Mouse (Mus musculus) WW6 (cell line): ENCODE results near the gene Calm3.
A peak's percentile ranks its signal among the peaks of the same experiment; 100 is the strongest.

ENCODE experiments used
- DNase-seq: peaks from one replicate; pipeline ENCODE4 v3.0.0-alpha.2; 2013; ENCODE audit warnings: low read depth, low spot score

Gene Calm3

GRCm38 (mm10) chr7:16891641-16892351, 32.1 kb downstream of the Calm3 start, which contains the start of gene Gng8:
Gene Gng8 (plus strand): TSS chr7:16891786.
- no peak for DNase-seq

GRCm38 (mm10) chr7:16890944-16891343, 33.0 kb downstream of the Calm3 start:
- no peak for DNase-seq

- no peak for DNase-seq
These were observed 33.4 kb downstream of the Calm3 start for GRCm38 (mm10) chr7:16890536-16890935.

GRCm38 (mm10) chr7:16885905-16886304, 38.0 kb downstream of the Calm3 start:
- no peak for DNase-seq

GRCm38 (mm10) chr7:16885271-16885776, 38.6 kb downstream of the Calm3 start:
- DNase-seq = no peak

- no peak for DNase-seq
These were observed 39.6 kb downstream of the Calm3 start for GRCm38 (mm10) chr7:16884334-16884733.

GRCm38 (mm10) chr7:16883162-16883561, 40.8 kb downstream of the Calm3 start:
- no peak for DNase-seq

GRCm38 (mm10) chr7:16880615-16881014, 43.3 kb downstream of the Calm3 start:
- no peak for DNase-seq

GRCm38 (mm10) chr7:16879796-16880547, 43.9 kb downstream of the Calm3 start:
- no peak for DNase-seq

GRCm38 (mm10) chr7:16877717-16878116, 46.2 kb downstream of the Calm3 start:
- no peak for DNase-seq

- no peak for DNase-seq
These were observed 47.3 kb downstream of the Calm3 start for GRCm38 (mm10) chr7:16876608-16877007.

- DNase-seq = no peak
These were observed 47.9 kb downstream of the Calm3 start for GRCm38 (mm10) chr7:16876006-16876405.

- no peak for DNase-seq
These were observed 48.6 kb downstream of the Calm3 start for GRCm38 (mm10) chr7:16875326-16875725.

- DNase-seq = no peak
These were observed 48.8 kb downstream of the Calm3 start, which contains the start of gene Dact3 for GRCm38 (mm10) chr7:16875310-16875325. Gene Dact3 (plus strand): TSS chr7:16875317.

GRCm38 (mm10) chr7:16874756-16875309, 49.1 kb downstream of the Calm3 start:
- DNase-seq = peak; percentile 99

- DNase-seq = no peak
These were observed 49.7 kb downstream of the Calm3 start for GRCm38 (mm10) chr7:16874190-16874589.

- DNase-seq = no peak
These were observed 50.5 kb downstream of the Calm3 start for GRCm38 (mm10) chr7:16873392-16873791.

- DNase-seq = no peak
These were observed 51.4 kb downstream of the Calm3 start for GRCm38 (mm10) chr7:16872478-16872877.

GRCm38 (mm10) chr7:16871600-16871999, 52.3 kb downstream of the Calm3 start:
- no peak for DNase-seq

GRCm38 (mm10) chr7:16869497-16869896, 54.4 kb downstream of the Calm3 start:
- no peak for DNase-seq

GRCm38 (mm10) chr7:16867488-16867887, 56.4 kb downstream of the Calm3 start:
- no peak for DNase-seq
